Mouse (Mus musculus): ENCODE measurements around the gene Man2a1. TPM values are rescaled to one million over a fixed set of nuclear protein-coding genes. Genes with fewer than 3 reads are reported as not detected.
"Not testable (repeated sequence)": the region's sequence is repeated elsewhere in the genome, so short reads cannot be mapped to it uniquely, and the experiment has no call there.

Gene Man2a1
- polyA plus RNA-seq, 1 experiment from 2014 or later, result 8.6 TPM

- H3K9ac ChIP-seq, result no peak overlapping the region
- no peaks in the 10 kb centered on the region for H3K27me3 ChIP-seq
- ATAC-seq (replicated peaks; ENCODE audit: low FRiP score), result no peak
- no peak overlapping the region for H3K27ac ChIP-seq
- H3K4me2 ChIP-seq, result no peak overlapping the region
- H3K36me3 ChIP-seq, result peaks cover 21% of the 10 kb centered on the region
- H3K4me3 ChIP-seq (replicated peaks), result no peak overlapping the region
- no peaks in the 10 kb centered on the region for H3K9me3 ChIP-seq (replicated peaks)
- WGBS, result 79% methylated on average over 13 of the region's 13 CpGs
- H3K4me1 ChIP-seq, result 0 out of 2 replicates have a peak, but pooled peaks cover 4% of the 10 kb centered on the region
Observed at GRCm38 (mm10) chr17:64752126-64753019, 151.8 kb downstream of the Man2a1 start.

GRCm38 (mm10) chr17:64753507-64753906 lies 153.0 kb downstream of the Man2a1 start:
- Histone ChIP-seq H3K36me3 (peaks cover 21% of the 10 kb centered on the region), H3K9me3 (replicated peaks) (no peaks in the 10 kb centered on the region), H3K4me3 (replicated peaks) (no peak overlapping the region), H3K4me1 (0 out of 2 replicates have a peak, but pooled peaks cover 4% of the 10 kb centered on the region), H3K4me2 (no peak overlapping the region), H3K27me3 (no peaks in the 10 kb centered on the region), H3K27ac (no peak overlapping the region), H3K9ac (no peak overlapping the region)
- 92% methylated on average over 6 of the region's 6 CpGs for WGBS
- ATAC-seq (replicated peaks; ENCODE audit: low FRiP score), result no peak

DNA sequence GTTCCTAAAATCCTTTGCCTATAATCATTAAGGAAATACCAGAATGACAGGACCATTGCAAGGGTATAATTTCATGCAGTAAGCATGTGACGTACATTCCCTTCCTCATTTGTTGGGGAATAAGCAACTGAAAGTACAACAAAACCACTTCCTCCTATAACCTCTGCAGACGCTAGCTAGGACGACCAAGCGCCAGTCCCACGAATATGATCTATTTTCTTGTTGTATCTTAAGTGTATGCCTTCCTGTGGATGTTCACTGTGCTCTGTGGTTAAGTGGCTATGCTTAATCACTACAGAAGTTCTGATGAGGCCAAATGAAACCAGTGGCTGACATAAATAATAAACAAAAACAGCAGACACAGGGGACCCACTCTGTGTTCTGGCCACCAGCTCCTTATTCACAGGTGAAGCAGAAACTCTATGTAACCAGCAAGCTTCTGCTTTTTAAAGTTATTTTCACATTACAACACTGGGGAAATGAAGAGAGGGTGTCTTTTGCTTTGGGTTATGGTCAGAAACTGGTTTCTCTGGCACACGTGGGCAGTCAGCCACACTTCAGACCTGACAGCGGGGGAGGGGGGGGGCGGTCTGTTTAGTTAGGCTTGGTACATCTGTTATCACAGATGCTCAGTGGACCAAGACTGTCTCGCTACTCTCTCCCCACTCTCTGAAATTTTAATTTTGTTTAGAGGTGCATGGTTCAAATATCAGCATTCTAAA lies 153.8 kb downstream of the Man2a1 start:
- peaks cover 21% of the 10 kb centered on the region for H3K36me3 ChIP-seq
- WGBS, result 64% methylated on average over 9 of the region's 9 CpGs
- no peak overlapping the region for H3K9ac ChIP-seq
- H3K27ac ChIP-seq, result no peak overlapping the region
- 0 out of 2 replicates have a peak, but pooled peaks cover 4% of the 10 kb centered on the region for H3K4me1 ChIP-seq
- H3K4me3 ChIP-seq (replicated peaks), result no peak overlapping the region
- no peak overlapping the region for H3K4me2 ChIP-seq
- no peaks in the 10 kb centered on the region for H3K27me3 ChIP-seq
- no peaks in the 10 kb centered on the region for H3K9me3 ChIP-seq (replicated peaks)
- no peak for ATAC-seq (replicated peaks; ENCODE audit: low FRiP score)

GRCm38 (mm10) chr17:64755191-64755590 lies 154.7 kb downstream of the Man2a1 start:
- H3K4me1 ChIP-seq, result 0 out of 2 replicates have a peak, but pooled peaks cover 4% of the 10 kb centered on the region
- H3K4me3 ChIP-seq (replicated peaks), result no peak overlapping the region
- no peak overlapping the region for H3K9ac ChIP-seq
- H3K36me3 ChIP-seq, result peaks cover 21% of the 10 kb centered on the region; the same call in 1 of the 2 replicates
- no peak overlapping the region for H3K27ac ChIP-seq
- no peaks in the 10 kb centered on the region for H3K9me3 ChIP-seq (replicated peaks)
- ATAC-seq (replicated peaks; ENCODE audit: low FRiP score), result no peak
- 83% methylated on average over 5 of the region's 5 CpGs for WGBS
- no peaks in the 10 kb centered on the region for H3K27me3 ChIP-seq
- no peak overlapping the region for H3K4me2 ChIP-seq

DNA sequence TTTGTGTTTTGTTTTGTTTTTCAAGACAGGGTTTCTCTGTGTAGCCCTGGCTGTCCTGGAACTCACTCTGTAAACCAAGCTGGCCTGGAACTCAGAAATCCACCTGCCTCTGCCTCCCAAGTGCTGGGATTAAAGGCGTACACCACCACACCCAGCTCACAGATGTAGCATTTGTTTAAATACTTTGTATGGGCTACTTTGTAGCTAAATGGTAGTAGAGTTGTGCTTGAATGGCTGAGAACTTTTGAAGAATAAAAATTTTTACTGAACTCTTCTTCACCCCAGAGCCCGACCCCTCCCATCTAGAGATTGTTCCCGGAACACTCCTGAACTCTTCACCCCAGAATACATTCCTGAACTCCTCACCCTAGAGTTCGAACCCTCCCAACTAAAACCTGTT lies 162.1 kb downstream of the Man2a1 start:
- not testable (repeated sequence) for H3K4me1 ChIP-seq; H3K27me3 ChIP-seq; H3K9ac ChIP-seq; H3K4me3 ChIP-seq (replicated peaks); H3K27ac ChIP-seq; H3K36me3 ChIP-seq; ATAC-seq (replicated peaks; ENCODE audit: low FRiP score); H3K9me3 ChIP-seq (replicated peaks); H3K4me2 ChIP-seq
- WGBS, result 83% methylated on average over 4 of the region's 4 CpGs

DNA sequence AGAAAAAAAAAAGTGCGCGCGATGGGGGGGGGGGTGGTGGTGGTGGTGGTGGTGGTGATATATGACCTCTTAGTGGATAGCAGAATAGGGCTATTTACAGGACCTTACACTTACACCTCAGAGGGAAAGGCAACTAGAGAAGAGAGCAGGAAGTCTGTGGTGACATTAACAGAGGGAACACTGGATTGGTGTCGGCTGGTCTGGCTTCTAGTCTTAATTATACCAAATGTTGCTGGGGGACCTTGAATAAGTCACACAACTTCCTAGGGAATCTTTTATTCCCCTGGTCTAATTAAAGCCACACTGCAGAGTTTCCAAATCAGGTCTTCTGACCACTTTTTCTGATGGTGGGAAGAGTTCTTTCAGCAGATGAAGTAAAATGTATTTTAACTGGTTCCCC lies 163.0 kb downstream of the Man2a1 start:
- 88% methylated on average over 4 of the region's 4 CpGs for WGBS
- H3K27ac ChIP-seq, result no peak overlapping the region
- no peak overlapping the region for H3K9ac ChIP-seq
- no peak for ATAC-seq (replicated peaks; ENCODE audit: low FRiP score)
- H3K4me1 ChIP-seq, result no peaks in the 10 kb centered on the region
- no peak overlapping the region for H3K4me3 ChIP-seq (replicated peaks)
- H3K9me3 ChIP-seq (replicated peaks), result no peaks in the 10 kb centered on the region
- H3K36me3 ChIP-seq, result no peaks in the 10 kb centered on the region
- H3K4me2 ChIP-seq, result no peak overlapping the region
- no peaks in the 10 kb centered on the region for H3K27me3 ChIP-seq

GRCm38 (mm10) chr17:64764175-64765122 lies 163.9 kb downstream of the Man2a1 start:
- WGBS, result 84% methylated on average over 11 of the region's 11 CpGs

DNA sequence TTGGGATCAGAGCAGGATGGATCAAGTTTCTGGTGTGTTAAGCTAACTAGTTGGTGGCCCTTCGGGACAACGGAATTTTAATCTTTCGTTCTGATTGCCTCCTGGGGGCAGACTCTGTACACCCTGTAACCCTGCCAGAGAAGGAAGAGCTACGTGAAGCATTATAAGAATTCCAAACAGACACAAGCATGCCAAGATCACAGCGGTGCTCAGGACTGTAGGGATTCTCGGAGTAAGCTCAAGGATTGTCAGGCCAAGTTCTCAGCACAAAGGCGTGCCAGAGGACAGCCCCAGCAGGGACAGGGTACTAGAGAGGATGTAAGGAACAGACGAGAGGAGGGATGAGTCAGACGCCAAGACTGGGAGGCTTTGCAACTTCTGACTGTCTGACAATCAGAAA lies 164.8 kb downstream of the Man2a1 start:
- H3K4me2 ChIP-seq, result no peak overlapping the region
- no peak for ATAC-seq (replicated peaks; ENCODE audit: low FRiP score)
- H3K4me1 ChIP-seq, result no peaks in the 10 kb centered on the region
- H3K9ac ChIP-seq, result no peak overlapping the region
- no peak overlapping the region for H3K4me3 ChIP-seq (replicated peaks)
- no peaks in the 10 kb centered on the region for H3K27me3 ChIP-seq
- H3K36me3 ChIP-seq, result no peaks in the 10 kb centered on the region
- no peaks in the 10 kb centered on the region for H3K9me3 ChIP-seq (replicated peaks)
- no peak overlapping the region for H3K27ac ChIP-seq
- 49% methylated on average over 9 of the region's 9 CpGs for WGBS

More at GRCm38 (mm10) chr17:64764175-64765122, 163.9 kb downstream of the Man2a1 start:
- Histone ChIP-seq H3K27me3 (no peaks in the 10 kb centered on the region), H3K4me3 (replicated peaks) (no peak overlapping the region), H3K9ac (no peak overlapping the region), H3K27ac (no peak overlapping the region), H3K4me1 (no peaks in the 10 kb centered on the region), H3K4me2 (no peak overlapping the region), H3K36me3 (no peaks in the 10 kb centered on the region), H3K9me3 (replicated peaks) (no peaks in the 10 kb centered on the region)
- no peak for ATAC-seq (replicated peaks; ENCODE audit: low FRiP score)

DNA sequence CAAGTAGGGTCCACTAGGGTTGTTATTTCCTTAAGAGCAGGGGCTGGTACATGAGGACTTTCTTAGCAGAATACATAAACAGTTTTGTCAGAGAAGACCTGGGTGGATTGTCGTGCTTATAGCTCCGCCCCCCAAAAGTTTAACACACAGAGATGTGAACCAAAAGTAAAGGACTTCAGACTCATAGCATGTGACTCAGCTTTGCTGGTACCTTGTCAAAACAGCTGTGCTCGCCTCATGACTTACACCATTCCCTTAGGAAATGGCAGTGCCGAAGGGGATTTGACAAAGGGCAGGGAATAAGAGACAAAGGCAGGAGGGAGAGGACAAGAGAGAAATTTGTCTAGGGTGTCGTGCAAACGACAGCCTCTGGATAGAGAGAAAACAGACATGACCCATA lies 166.0 kb downstream of the Man2a1 start:
- Histone ChIP-seq H3K4me3 (replicated peaks) (no peak overlapping the region), H3K27ac (no peak overlapping the region), H3K9me3 (replicated peaks) (no peaks in the 10 kb centered on the region), H3K4me1 (no peaks in the 10 kb centered on the region), H3K27me3 (no peaks in the 10 kb centered on the region), H3K9ac (no peak overlapping the region), H3K36me3 (no peaks in the 10 kb centered on the region), H3K4me2 (no peak overlapping the region)
- WGBS, result 60% methylated on average over 6 of the region's 6 CpGs
- no peak for ATAC-seq (replicated peaks; ENCODE audit: low FRiP score)

DNA sequence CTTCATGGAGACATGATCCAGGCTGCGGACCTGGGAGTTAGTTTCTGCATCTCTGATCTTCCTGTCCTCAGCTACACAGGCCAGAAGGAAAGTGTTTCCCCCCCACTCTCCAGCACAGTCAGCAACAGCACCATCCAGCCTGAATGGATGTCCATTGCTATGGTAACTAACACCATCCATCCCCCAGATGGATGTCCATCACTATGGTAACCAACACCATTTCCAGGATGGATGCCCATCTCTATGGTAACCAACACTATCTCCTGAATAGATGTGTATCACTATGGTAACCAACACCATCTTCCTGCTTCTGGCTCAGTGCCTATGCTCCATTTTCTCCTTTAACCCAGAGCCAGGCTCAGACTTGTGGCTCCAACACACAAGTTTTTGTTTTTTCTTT lies 169.7 kb downstream of the Man2a1 start:
- H3K36me3 ChIP-seq, result no peaks in the 10 kb centered on the region
- no peaks in the 10 kb centered on the region for H3K9me3 ChIP-seq (replicated peaks)
- no peak for ATAC-seq (replicated peaks; ENCODE audit: low FRiP score)
- no peak overlapping the region for H3K9ac ChIP-seq
- no peaks in the 10 kb centered on the region for H3K27me3 ChIP-seq
- no peaks in the 10 kb centered on the region for H3K4me1 ChIP-seq
- no peak overlapping the region for H3K4me3 ChIP-seq (replicated peaks)
- 68% methylated on average over 1 of the region's 1 CpGs for WGBS
- H3K4me2 ChIP-seq, result no peak overlapping the region
- no peak overlapping the region for H3K27ac ChIP-seq

DNA sequence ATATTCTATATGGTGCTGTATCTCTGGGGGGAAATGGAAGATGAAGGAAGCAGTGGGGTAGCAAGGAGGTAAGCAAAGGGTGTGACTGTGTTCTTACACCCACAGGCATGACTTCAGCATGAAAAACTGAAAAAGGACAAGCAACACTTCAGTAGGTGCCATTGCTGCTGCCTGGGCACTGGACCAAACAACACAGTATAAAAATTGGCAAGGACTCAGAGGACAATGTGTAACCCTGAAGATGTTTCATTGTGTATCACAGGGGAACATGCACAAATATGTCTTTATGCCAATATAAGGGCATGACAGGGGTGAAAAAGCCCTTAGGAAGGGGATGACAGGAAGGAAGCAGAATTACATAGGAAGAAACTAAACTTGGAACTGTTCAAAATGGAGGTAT lies 172.1 kb downstream of the Man2a1 start:
- H3K4me2 ChIP-seq, result no peak overlapping the region
- H3K27ac ChIP-seq, result no peak overlapping the region
- H3K27me3 ChIP-seq, result no peaks in the 10 kb centered on the region
- no peaks in the 10 kb centered on the region for H3K4me1 ChIP-seq
- no peak overlapping the region for H3K4me3 ChIP-seq (replicated peaks)
- ATAC-seq (replicated peaks; ENCODE audit: low FRiP score), result no peak
- no peak overlapping the region for H3K9ac ChIP-seq
- H3K9me3 ChIP-seq (replicated peaks), result no peaks in the 10 kb centered on the region
- H3K36me3 ChIP-seq, result no peaks in the 10 kb centered on the region

Data from kidney, embryonic 15.5 days (tissue).